Mouse (Mus musculus) thymus, adult 2 months (tissue): ENCODE results near the gene Wdr63.

Experiments used
- CTCF ChIP-seq: fragments of 200-500 bp; IDR thresholded peaks from 2 replicates; pipeline ENCODE4 v1.5.1; 2012; ENCODE audit warnings: mild to moderate bottlenecking, control low read depth, low read length, moderate library complexity, borderline replicate concordance; ENCODE audit not compliant: control insufficient read depth, poor library complexity, insufficient read depth; ENCODE audit errors: extremely low read depth
- POLR2A ChIP-seq: fragments of 200-500 bp; IDR thresholded peaks from 2 replicates; pipeline ENCODE4 v1.6.1; 2012; ENCODE audit warnings: mild to moderate bottlenecking, low read length, control low read depth, moderate library complexity; ENCODE audit not compliant: control insufficient read depth, poor library complexity, insufficient read depth; ENCODE audit errors: extremely low read depth

GRCm38 (mm10) chr3:146024746-146025145 lies 83.2 kb downstream of the Wdr63 start:
- TF ChIP-seq CTCF (no peak), POLR2A (no peak)
